Mouse (Mus musculus) embryonic facial prominence, embryonic 13.5 days (tissue): ENCODE results near the gene Cyp4f40. TPM values are rescaled to one million over a fixed set of nuclear protein-coding genes. Genes with fewer than 3 reads are reported as not detected.
"Not testable (repeated sequence)": the region's sequence is repeated elsewhere in the genome, so short reads cannot be mapped to it uniquely, and the experiment has no call there.

Experiments
- ATAC-seq: fragments of 200-750 bp; cut with Nextera tagmentation; 2 replicates; pipeline ENCODE4 v1.8.0; 2017; ENCODE audit warnings: low read depth; ENCODE audit not compliant: insufficient number of reproducible peaks, insufficient read depth, low FRiP score, low TSS enrichment
- H3K27ac ChIP-seq: fragments of 300-500 bp; sonication (generic); 2 replicates; pipeline ENCODE4 v1.5.1; 2015; ENCODE audit warnings: moderate library complexity, mild to moderate bottlenecking, inconsistent platforms
- H3K27me3 ChIP-seq: fragments of 300-500 bp; sonication (generic); 2 replicates; pipeline ENCODE4 v1.6.1; 2015; ENCODE audit warnings: mild to moderate bottlenecking, inconsistent platforms
- H3K36me3 ChIP-seq: fragments of 300-500 bp; sonication (generic); 2 replicates; pipeline ENCODE4 v1.6.1; 2015; ENCODE audit warnings: mild to moderate bottlenecking, inconsistent platforms
- H3K4me1 ChIP-seq: fragments of 300-500 bp; sonication (generic); 2 replicates; pipeline ENCODE4 v1.6.1; 2015; ENCODE audit warnings: inconsistent platforms
- H3K4me2 ChIP-seq: fragments of 300-500 bp; sonication (generic); 2 replicates; pipeline ENCODE4 v1.6.1; 2015; ENCODE audit warnings: moderate library complexity, mild to moderate bottlenecking, inconsistent platforms
- H3K4me3 ChIP-seq: fragments of 300-500 bp; sonication (generic); 2 replicates; pipeline ENCODE4 v1.5.1; 2015; ENCODE audit warnings: mild to moderate bottlenecking, inconsistent platforms
- H3K9ac ChIP-seq: fragments of 300-500 bp; sonication (generic); 2 replicates; pipeline ENCODE4 v1.6.1; 2015; ENCODE audit warnings: mild to moderate bottlenecking, inconsistent platforms
- H3K9me3 ChIP-seq: fragments of 300-500 bp; sonication (generic); 2 replicates; pipeline ENCODE4 v1.6.1; 2016; ENCODE audit warnings: inconsistent platforms
- WGBS: fragments of 180-500 bp; shearing (Covaris S2); methylation state at CpG from one replicate; pipeline ENCODE4 v1.1.7; 2015; ENCODE audit warnings: mixed read lengths; 5-methylcytosine and 5-hydroxymethylcytosine counted together
- polyA plus RNA-seq: library from polyadenylated mRNA; unstranded; fragments of >200 nt; fragmentation: Nextera tagmentation; extraction: Ambion mirVana; gene quantifications from 2 replicates; pipeline ENCODE4 v1.2.1, GENCODE M21; 2015

The Cyp4f40 gene
- polyA plus RNA-seq, 1 experiment from 2014 or later, result not detected

DNA sequence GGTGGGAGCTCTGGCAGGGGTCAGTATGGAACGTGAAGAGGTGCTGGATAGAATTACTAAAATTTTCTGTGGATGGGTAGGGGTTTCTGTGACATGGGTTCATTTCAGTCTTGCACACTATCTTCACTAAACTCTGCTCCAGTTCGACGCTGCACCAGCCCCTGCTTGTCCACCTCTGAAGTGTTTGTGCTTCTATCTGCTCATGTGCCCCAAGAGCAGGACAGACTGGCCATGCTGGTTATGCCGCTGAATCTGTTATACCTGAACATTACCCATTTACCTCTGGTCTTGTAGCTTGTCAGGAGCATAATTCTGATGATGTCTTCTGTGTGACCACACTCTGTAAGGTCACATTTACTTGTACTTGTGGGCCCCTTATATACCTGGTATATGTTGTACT lies 12.1 kb upstream of the Cyp4f40 start:
- H3K27me3 ChIP-seq, result no peaks in the 10 kb centered on the region
- ATAC-seq, result no peak
- H3K4me2 ChIP-seq, result no peak overlapping the region
- no peak overlapping the region for H3K9ac ChIP-seq
- 86% methylated on average over 4 of the region's 4 CpGs for WGBS
- no peaks in the 10 kb centered on the region for H3K4me1 ChIP-seq
- no peak overlapping the region for H3K4me3 ChIP-seq
- H3K36me3 ChIP-seq, result no peaks in the 10 kb centered on the region
- no peak overlapping the region for H3K27ac ChIP-seq
- H3K9me3 ChIP-seq, result no peaks in the 10 kb centered on the region

DNA sequence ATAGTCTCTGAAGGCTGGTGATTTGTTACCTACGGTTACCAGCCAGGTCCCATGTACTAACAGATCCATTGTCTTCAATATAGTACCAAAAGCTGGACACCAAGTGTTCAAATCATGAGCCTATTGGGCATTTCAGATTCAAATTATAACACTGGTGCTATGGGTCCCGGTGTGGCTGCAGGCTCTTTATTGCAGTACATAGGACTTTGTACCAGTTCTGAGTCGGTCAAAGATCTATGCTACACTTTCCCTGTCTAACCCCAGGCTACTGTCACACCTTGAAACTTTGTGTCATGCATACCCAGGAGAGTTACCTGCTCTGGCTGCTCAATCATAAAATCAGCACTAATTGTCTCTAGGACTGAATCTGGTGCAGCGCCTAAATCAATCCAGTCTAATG lies 4.8 kb upstream of the Cyp4f40 start:
- Histone ChIP-seq H3K4me1 (0 out of 2 replicates have a peak, but pooled peaks cover 2% of the 10 kb centered on the region), H3K27me3 (no peaks in the 10 kb centered on the region), H3K4me3 (no peak overlapping the region), H3K9me3 (no peaks in the 10 kb centered on the region), H3K9ac (no peak overlapping the region), H3K27ac (no peak overlapping the region), H3K36me3 (no peaks in the 10 kb centered on the region), H3K4me2 (no peak overlapping the region)
- 84% methylated on average over 4 of the region's 4 CpGs for WGBS
- ATAC-seq, result no peak

DNA sequence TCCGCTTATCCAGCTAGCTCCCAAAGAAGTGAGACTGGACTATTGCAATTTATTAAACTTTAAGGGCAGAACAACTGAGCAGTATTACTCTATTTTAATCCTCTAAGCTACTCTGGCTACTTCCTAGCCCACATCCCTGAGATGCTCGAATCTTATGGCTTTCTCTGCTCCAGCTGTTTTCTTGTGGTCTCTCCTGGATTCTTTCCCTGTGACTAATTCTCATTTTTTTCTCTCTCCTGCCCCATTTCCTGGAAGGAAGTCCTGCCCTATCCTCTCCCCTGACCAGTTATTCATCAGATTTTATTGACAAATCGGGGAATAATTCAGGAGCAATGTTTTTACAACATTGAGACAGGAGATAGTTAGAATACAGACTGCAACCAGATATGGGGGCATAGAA lies 1.7 kb upstream of the Cyp4f40 start:
- ATAC-seq, result no peak
- 74% methylated on average over 3 of the region's 3 CpGs for WGBS
- no peak overlapping the region for H3K4me2 ChIP-seq

DNA sequence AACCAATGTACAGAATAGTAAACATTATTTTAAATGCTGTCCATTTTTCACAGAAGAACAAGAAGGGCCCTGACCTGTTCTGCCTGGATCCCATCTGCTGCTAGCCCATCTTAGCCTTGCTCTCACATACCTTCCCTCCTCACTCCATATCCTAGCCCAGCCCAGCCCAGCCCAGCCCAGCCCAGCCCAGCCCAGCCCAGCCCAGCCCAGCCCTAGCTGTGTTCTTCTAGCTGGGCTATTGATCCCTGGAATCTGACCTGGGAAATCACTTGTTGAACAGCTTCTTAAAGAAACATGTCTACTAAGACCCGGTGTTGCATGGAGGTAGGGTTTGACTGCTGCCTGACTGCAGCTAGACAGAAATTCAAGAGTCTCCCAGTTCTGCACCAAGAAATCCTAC lies 454 bp upstream of the Cyp4f40 start:
- no peak overlapping the region for H3K27ac ChIP-seq
- no peaks in the 10 kb centered on the region for H3K9me3 ChIP-seq
- H3K27me3 ChIP-seq, result no peaks in the 10 kb centered on the region
- no peak overlapping the region for H3K4me2 ChIP-seq
- no peak overlapping the region for H3K4me3 ChIP-seq
- H3K36me3 ChIP-seq, result no peaks in the 10 kb centered on the region
- no peak for ATAC-seq
- WGBS, result 86% methylated on average over 1 of the region's 1 CpGs
- H3K9ac ChIP-seq, result no peak overlapping the region
- 0 out of 2 replicates have a peak, but pooled peaks cover 3% of the 10 kb centered on the region for H3K4me1 ChIP-seq

More for the DNA sequence above, 1.7 kb upstream of the Cyp4f40 start:
- H3K4me3 ChIP-seq, result no peak overlapping the region
- no peaks in the 10 kb centered on the region for H3K36me3 ChIP-seq
- no peaks in the 10 kb centered on the region for H3K9me3 ChIP-seq
- H3K27me3 ChIP-seq, result no peaks in the 10 kb centered on the region
- 0 out of 2 replicates have a peak, but pooled peaks cover 3% of the 10 kb centered on the region for H3K4me1 ChIP-seq
- H3K9ac ChIP-seq, result no peak overlapping the region
- H3K27ac ChIP-seq, result no peak overlapping the region

DNA sequence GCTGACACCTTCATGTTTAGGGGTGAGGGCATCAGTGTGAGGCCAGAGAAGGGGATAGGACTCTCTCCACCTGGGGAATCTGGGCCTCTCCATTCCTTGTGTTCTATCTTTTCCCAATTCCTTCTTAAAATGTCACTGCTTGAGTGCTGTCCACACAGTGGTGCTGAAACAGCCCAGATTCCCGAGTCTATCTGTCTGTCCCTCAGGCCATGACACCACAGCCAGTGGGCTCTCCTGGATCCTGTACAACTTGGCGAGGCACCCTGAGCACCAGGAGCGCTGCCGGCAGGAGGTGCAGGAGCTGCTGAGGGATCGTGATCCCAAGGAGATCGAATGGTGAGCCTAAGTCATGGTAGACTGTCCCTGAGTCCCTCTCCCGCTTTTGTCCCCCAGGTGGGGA lies 15.3 kb downstream of the Cyp4f40 start:
- WGBS, result 67% methylated on average over 7 of the region's 7 CpGs
- no peaks in the 10 kb centered on the region for H3K36me3 ChIP-seq
- ATAC-seq, result no peak
- H3K4me1 ChIP-seq, result no peaks in the 10 kb centered on the region
- no peak overlapping the region for H3K4me2 ChIP-seq
- no peak overlapping the region for H3K27ac ChIP-seq
- no peaks in the 10 kb centered on the region for H3K9me3 ChIP-seq
- no peak overlapping the region for H3K4me3 ChIP-seq
- H3K27me3 ChIP-seq, result no peaks in the 10 kb centered on the region
- H3K9ac ChIP-seq, result no peak overlapping the region

DNA sequence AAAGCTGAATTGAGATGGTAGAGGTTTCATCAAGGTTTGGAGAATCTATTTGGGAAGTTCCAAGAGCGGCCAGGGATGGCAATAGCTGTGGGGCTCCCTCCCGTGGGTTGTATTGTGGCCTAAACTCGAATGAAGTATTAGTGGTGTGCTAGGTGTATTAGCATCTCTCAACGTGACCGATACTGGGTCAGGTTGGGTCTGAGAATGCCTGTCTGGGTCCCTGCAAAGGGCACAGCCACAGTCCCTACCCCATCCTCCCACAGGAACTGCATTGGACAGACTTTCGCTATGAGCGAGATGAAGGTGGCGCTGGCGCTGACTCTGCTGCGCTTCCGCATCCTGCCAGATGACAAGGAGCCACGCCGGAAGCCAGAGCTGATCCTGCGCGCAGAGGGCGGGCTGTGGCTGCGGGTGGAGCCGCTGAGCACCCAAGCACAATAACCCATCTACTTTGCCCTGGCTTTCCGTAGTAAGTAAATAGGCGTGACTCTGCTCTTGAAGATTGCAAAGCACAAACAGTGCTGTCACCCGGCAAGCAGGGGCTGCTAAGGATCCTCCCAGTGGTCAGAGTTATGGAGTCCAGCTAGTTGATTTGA lies 17.4 kb downstream of the Cyp4f40 start:
- ATAC-seq, result no peak
- Histone ChIP-seq H3K9me3 (no peaks in the 10 kb centered on the region), H3K4me2 (peak overlapping the region; percentile 24), H3K4me3 (no peak overlapping the region), H3K27me3 (no peaks in the 10 kb centered on the region), H3K4me1 (no peaks in the 10 kb centered on the region), H3K9ac (no peak overlapping the region), H3K36me3 (no peaks in the 10 kb centered on the region), H3K27ac (no peak overlapping the region)
- 36% methylated on average over 21 of the region's 21 CpGs for WGBS

DNA sequence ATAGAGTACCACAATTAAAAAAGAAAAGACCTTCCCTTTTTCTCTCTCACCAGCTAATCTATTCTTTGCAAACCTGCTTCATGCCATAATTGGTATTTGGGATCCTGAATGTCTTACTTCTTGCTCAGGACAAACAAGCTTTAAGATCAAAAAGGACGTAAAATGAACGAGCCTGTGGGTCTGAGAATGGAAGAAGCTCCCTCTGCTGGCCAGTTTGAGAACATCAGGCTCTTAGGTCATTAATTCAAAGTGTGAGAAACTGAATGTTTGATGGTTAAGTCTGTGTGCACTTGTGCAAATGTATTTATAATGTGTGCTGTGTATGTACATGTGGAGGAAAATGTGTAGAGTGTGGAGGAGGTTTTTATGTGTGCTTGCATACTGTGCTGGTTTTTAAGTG lies 21.7 kb downstream of the Cyp4f40 start:
- Histone ChIP-seq H3K9ac (no peak overlapping the region), H3K9me3 (no peaks in the 10 kb centered on the region), H3K4me3 (no peak overlapping the region), H3K36me3 (no peaks in the 10 kb centered on the region), H3K4me1 (peaks cover 1% of the 10 kb centered on the region; the same call in 1 of the 2 replicates), H3K27me3 (no peaks in the 10 kb centered on the region), H3K27ac (no peak overlapping the region), H3K4me2 (no peak overlapping the region)
- ATAC-seq, result no peak
- WGBS, result 24% methylated on average over 2 of the region's 2 CpGs

DNA sequence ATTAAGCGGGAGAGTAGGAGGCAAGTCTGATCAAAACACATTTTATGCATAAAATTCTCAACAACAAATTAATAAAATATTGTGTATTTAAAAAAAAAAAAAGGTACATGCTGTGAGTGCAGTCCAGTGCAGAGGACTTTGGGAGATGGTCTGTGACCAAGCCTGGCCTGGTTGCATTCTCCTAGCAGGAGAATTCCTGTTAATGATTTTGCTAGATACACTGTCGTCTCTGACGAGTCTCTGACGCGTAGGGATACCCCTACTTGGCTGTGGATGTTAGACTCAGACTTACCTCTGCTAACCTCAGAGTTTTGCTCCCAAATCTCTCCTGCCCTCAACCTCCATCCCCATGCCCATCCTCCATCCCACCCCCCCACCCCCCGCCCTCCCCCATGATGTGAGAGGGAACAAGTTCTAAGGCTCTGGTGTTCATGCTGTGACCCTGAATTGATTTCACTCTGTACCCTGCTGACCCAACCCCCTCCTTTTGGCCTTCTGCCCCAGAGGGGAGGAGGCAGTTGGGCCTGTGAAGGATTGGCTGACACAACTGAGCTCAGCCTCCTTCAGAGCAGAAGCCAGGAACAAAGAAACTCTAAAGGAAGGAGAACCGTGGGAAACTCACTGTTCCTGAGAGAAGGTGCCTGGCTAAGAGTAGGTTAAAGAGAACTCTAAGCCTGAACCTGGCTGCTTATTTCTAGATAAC lies 26.5 kb downstream of the Cyp4f40 start, which contains the start of gene Cyp4f15:
Cyp4f15 (plus strand) TSS at position 580 of the 703 bp plus-strand sequence.
- Histone ChIP-seq H3K4me3 (no peak within 1 kb of the TSS), H3K4me1 (peaks cover 4% of the 10 kb centered on the region; the same call in 1 of the 2 replicates), H3K27ac (no peak within 1 kb of the TSS), H3K36me3 (no peaks in the 10 kb centered on the region), H3K9me3 (no peaks in the 10 kb centered on the region), H3K27me3 (no peaks in the 10 kb centered on the region), H3K4me2 (no peak within 1 kb of the TSS), H3K9ac (no peak within 1 kb of the TSS)
- 28% methylated on average over 7 of the region's 7 CpGs for WGBS
- ATAC-seq, result no peak

DNA sequence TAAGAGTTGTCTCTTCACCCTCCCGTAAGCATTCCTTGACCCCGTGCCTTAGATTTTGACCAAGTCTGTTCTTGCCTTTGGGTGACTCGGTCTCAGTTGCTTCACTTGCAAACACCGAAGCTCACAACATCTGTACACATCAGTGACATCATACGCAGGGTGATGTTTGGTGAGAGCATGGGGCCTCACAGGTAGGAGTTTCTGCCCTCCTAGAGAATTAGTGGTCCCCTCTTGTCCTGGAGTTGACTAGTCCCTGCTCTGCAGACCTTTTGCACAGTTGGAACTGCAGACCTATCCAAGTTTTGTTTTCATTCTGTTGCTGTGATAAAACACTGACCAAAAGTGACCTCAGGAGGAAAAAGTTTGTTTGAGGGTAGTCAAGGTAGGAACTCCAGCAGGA lies 28.0 kb downstream of the Cyp4f40 start:
- Histone ChIP-seq H3K9me3 (no peaks in the 10 kb centered on the region), H3K4me2 (no peak overlapping the region), H3K4me3 (no peak overlapping the region), H3K27ac (no peak overlapping the region), H3K4me1 (peaks cover 4% of the 10 kb centered on the region; the same call in 1 of the 2 replicates), H3K27me3 (no peaks in the 10 kb centered on the region), H3K9ac (no peak overlapping the region), H3K36me3 (no peaks in the 10 kb centered on the region)
- 91% methylated on average over 5 of the region's 5 CpGs for WGBS
- ATAC-seq, result no peak

DNA sequence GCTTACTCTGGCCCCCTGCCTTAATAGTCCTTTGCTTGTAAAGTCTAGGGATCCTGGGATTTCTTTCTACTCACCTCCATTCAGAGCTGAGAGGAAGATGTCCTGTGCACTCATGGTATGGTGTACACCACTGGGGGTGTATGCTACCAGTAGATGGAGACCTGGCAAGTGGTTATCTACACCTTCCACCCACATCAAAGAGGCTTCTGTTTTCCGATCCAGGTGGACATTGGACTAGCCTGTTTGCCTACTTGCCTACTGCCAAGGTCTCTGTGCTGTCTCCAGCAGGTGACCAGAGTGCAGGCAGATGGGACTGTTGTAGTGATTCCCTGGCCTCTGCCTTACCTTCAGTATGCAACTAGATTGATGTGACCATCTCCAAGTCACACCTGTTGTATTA lies 32.3 kb downstream of the Cyp4f40 start:
- no peak for ATAC-seq
- Histone ChIP-seq H3K27ac (no peak overlapping the region), H3K4me2 (no peak overlapping the region), H3K4me1 (no peaks in the 10 kb centered on the region), H3K9ac (no peak overlapping the region), H3K9me3 (no peaks in the 10 kb centered on the region), H3K4me3 (no peak overlapping the region), H3K27me3 (no peaks in the 10 kb centered on the region), H3K36me3 (no peaks in the 10 kb centered on the region)
- WGBS, result 94% methylated on average over 1 of the region's 1 CpGs

DNA sequence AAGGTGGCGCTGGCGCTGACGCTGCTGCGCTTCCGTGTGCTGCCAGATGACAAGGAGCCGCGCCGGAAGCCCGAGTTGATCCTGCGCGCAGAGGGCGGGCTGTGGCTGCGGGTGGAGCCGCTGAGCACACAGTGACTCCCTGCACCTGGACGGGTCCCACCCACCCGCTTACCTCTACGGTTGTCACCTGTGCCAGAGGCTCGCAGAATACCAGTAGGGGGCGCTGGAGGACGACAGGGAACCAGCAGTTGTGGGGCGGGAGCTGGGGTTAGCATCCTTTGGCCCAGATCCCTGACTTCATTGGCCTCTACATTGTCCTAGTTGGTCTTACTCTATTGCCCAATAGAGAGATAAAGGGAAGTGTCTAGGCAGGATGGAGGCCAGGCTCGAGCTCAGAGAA lies 44.1 kb downstream of the Cyp4f40 start:
- Histone ChIP-seq H3K27me3 (no peaks in the 10 kb centered on the region), H3K4me2 (peak overlapping the region; percentile 48), H3K4me1 (no peaks in the 10 kb centered on the region), H3K9me3 (peaks cover 7% of the 10 kb centered on the region; the same call in 1 of the 2 replicates), H3K9ac (no peak overlapping the region), H3K4me3 (peak overlapping the region; percentile 17), H3K36me3 (no peaks in the 10 kb centered on the region), H3K27ac (no peak overlapping the region)
- ATAC-seq, result no peak
- WGBS, result 28% methylated on average over 22 of the region's 22 CpGs

DNA sequence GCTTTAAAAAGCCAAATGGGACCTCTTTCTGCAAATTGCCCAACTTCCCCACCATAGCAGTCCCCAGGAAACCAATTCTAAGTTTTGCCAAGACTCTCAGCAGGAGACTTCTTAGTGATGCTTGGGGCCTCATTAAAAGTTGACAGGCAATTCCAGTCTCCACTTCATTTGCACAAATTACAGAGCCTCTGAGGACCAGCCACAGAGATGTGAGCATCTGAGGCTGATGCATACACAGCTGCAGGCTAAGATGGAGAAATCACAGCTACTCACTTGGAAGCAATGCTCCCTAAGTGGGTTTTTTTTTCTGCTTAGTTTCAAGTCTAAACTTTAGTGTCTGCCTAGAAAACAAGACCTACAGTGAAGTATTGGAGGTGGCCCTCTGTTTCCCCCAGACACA lies 51.8 kb downstream of the Cyp4f40 start:
- ATAC-seq, H3K36me3 ChIP-seq, H3K4me3 ChIP-seq, H3K9ac ChIP-seq, H3K27ac ChIP-seq, H3K4me2 ChIP-seq, H3K27me3 ChIP-seq, H3K4me1 ChIP-seq, H3K9me3 ChIP-seq: not testable (repeated sequence)
